ENCODE assay signal across 38 mouse cellular contexts in genomic region chr11:116547296-116548060, GRCm38 (mm10). TPM values are rescaled to one million over a fixed set of nuclear protein-coding genes. Genes with fewer than 3 reads are reported as not detected.
DNase-seq lines count a peak whose midpoint lies in the region; ATAC-seq and TF ChIP-seq lines count a peak whose summit lies in the region.
"Had no signal": no experiment of that assay in that cellular context is flagged by ENCODE, and none has a peak within 500 bp of the region (broad histone marks: within the 10 kb centered on the region; RNA-seq: fewer than 3 reads in every experiment).

No protein-coding gene starts in this region.

- H3K27me3 ChIP-seq in forebrain, embryonic 15.5 days = no peaks in the 10 kb centered on the region
- H3K27me3 ChIP-seq in forebrain, postnatal 0 days (ENCODE audit: insufficient read depth, low read length) = no peaks in the 10 kb centered on the region
- no peaks in the 10 kb centered on the region for H3K27me3 ChIP-seq in liver, embryonic 13.5 days
- no peaks in the 10 kb centered on the region for H3K27me3 ChIP-seq in liver, postnatal 0 days (ENCODE audit: insufficient read depth, low read length)
- H3K27me3 ChIP-seq: CH12.LX; embryonic facial prominence, embryonic 13.5 days; heart, embryonic 12.5 days; hindbrain, embryonic 13.5 days; midbrain, embryonic 15.5 days; neural tube, embryonic 15.5 days had no signal

- 0 out of 2 replicates have a peak overlapping the region, but pooled peaks have one; percentile 4 for H3K27ac ChIP-seq in forebrain, embryonic 15.5 days (replicated peaks)
- no peak overlapping the region for H3K27ac ChIP-seq in forebrain, postnatal 0 days (ENCODE audit: low read depth, low read length)
- peak overlapping the region; percentile 94; the same call in 1 of the 2 replicates for H3K27ac ChIP-seq in liver, embryonic 13.5 days
- no peak overlapping the region for H3K27ac ChIP-seq in liver, postnatal 0 days (ENCODE audit: low read depth)
- H3K27ac ChIP-seq: embryonic facial prominence, embryonic 13.5 days; forebrain, embryonic 10.5 days; heart, adult 2 months; hindbrain, embryonic 13.5 days; layer of hippocampus, adult 2 months; midbrain, embryonic 10.5 days; midbrain, embryonic 15.5 days; neural tube, embryonic 15.5 days had no signal

- TF ChIP-seq EP300 in liver, postnatal 0 days (IDR thresholded peaks at IDR 0.05; ENCODE audit: low read depth) = no peak

- no peak for TF ChIP-seq CTCF in forebrain, postnatal 0 days (IDR thresholded peaks at IDR 0.05; ENCODE audit: low read depth)
- TF ChIP-seq CTCF in liver, postnatal 0 days (IDR thresholded peaks at IDR 0.05; ENCODE audit: low read depth) = no peak

- H3K36me3 ChIP-seq in forebrain, embryonic 15.5 days = peaks cover 48% of the 10 kb centered on the region
- H3K36me3 ChIP-seq in forebrain, postnatal 0 days (ENCODE audit: insufficient read depth) = peaks cover 60% of the 10 kb centered on the region
- H3K36me3 ChIP-seq in liver, embryonic 13.5 days = peaks cover 65% of the 10 kb centered on the region
- peaks cover 65% of the 10 kb centered on the region for H3K36me3 ChIP-seq in liver, postnatal 0 days (replicated peaks; ENCODE audit: insufficient read depth, low read length)

- no peak overlapping the region for H3K9ac ChIP-seq in forebrain, embryonic 15.5 days (replicated peaks)
- H3K9ac ChIP-seq in forebrain, postnatal 0 days = no peak overlapping the region
- H3K9ac ChIP-seq in liver, embryonic 13.5 days = no peak overlapping the region
- H3K9ac ChIP-seq in liver, postnatal 0 days (replicated peaks) = no peak overlapping the region
- H3K9ac ChIP-seq: heart, embryonic 12.5 days; hindbrain, embryonic 13.5 days; lung, embryonic 14.5 days; midbrain, embryonic 15.5 days; neural tube, embryonic 15.5 days had no signal

- no peak for ATAC-seq in forebrain, embryonic 15.5 days (replicated peaks)
- no peak for ATAC-seq in forebrain, postnatal 0 days
- ATAC-seq in liver, embryonic 13.5 days (ENCODE audit: low read depth) = no peak
- ATAC-seq in liver, postnatal 0 days = no peak
- no peak for ATAC-seq in megakaryocyte progenitor cell, adult 5-6 weeks (replicated peaks; ENCODE audit: poor library complexity)
- ATAC-seq: forebrain, embryonic 16.5 days; inflammation-experienced regulatory T-cells, adult 6 months; midbrain, embryonic 15.5 days had no signal

- no peak overlapping the region for H3K4me2 ChIP-seq in forebrain, embryonic 15.5 days (replicated peaks)
- H3K4me2 ChIP-seq in forebrain, postnatal 0 days (ENCODE audit: low read depth) = no peak overlapping the region
- no peak overlapping the region for H3K4me2 ChIP-seq in liver, embryonic 13.5 days
- no peak overlapping the region for H3K4me2 ChIP-seq in liver, postnatal 0 days (ENCODE audit: low read depth, low read length)
- H3K4me2 ChIP-seq: embryonic facial prominence, embryonic 13.5 days; heart, embryonic 12.5 days; hindbrain, embryonic 13.5 days; lung, embryonic 14.5 days; midbrain, embryonic 15.5 days; neural tube, embryonic 15.5 days had no signal

- H3K4me1 ChIP-seq in forebrain, embryonic 15.5 days = no peaks in the 10 kb centered on the region
- no peaks in the 10 kb centered on the region for H3K4me1 ChIP-seq in forebrain, postnatal 0 days (ENCODE audit: insufficient read depth)
- peaks cover 71% of the 10 kb centered on the region for H3K4me1 ChIP-seq in liver, embryonic 13.5 days (replicated peaks)
- H3K4me1 ChIP-seq in liver, postnatal 0 days (ENCODE audit: insufficient read depth) = peaks cover 35% of the 10 kb centered on the region

- DNase-seq in cerebellum, adult 18-20 months = peak; percentile 46 to 54
- DNase-seq in cerebellum, adult 9-10 months = no peak
- DNase-seq in forebrain, postnatal 0 days = no peak
- DNase-seq in liver, embryonic 13.5 days = no peak
- no peak for DNase-seq in liver, postnatal 0 days
- DNase-seq: adrenal gland, adult 8-10 months; heart, adult 2 months; heart, postnatal 4 days; kidney, adult 11 months; kidney, postnatal 25 days; lung, embryonic 14.5 days; lung, postnatal 14 days; retina, postnatal 1 day; right cerebral cortex, postnatal 14 days; thymus, postnatal 14 days had no signal

- no peak overlapping the region for H3K4me3 ChIP-seq in forebrain, embryonic 15.5 days
- no peak overlapping the region for H3K4me3 ChIP-seq in forebrain, postnatal 0 days (ENCODE audit: low read depth, low read length)
- no peak overlapping the region for H3K4me3 ChIP-seq in liver, embryonic 13.5 days (replicated peaks)
- H3K4me3 ChIP-seq in liver, postnatal 0 days (ENCODE audit: low read depth, low read length) = no peak overlapping the region
- H3K4me3 ChIP-seq: embryonic facial prominence, embryonic 13.5 days; forebrain, embryonic 10.5 days; heart, adult 2 months; heart, embryonic 12.5 days; hindbrain, embryonic 13.5 days; layer of hippocampus, adult 2 months; midbrain, embryonic 10.5 days; midbrain, embryonic 15.5 days; neural tube, embryonic 15.5 days had no signal

- 80% methylated on average over 17 of the region's 17 CpGs for WGBS in forebrain, embryonic 15.5 days
- WGBS in forebrain, postnatal 0 days = 72% methylated on average over 17 of the region's 17 CpGs
- 87% methylated on average over 17 of the region's 17 CpGs for WGBS in liver, embryonic 13.5 days (ENCODE audit: insufficient replicate concordance)
- WGBS in liver, postnatal 0 days (ENCODE audit: insufficient replicate concordance) = 91% methylated on average over 17 of the region's 17 CpGs

- H3K9me3 ChIP-seq in forebrain, embryonic 15.5 days = no peaks in the 10 kb centered on the region
- H3K9me3 ChIP-seq in forebrain, postnatal 0 days (ENCODE audit: low read length) = no peaks in the 10 kb centered on the region
- no peaks in the 10 kb centered on the region for H3K9me3 ChIP-seq in liver, embryonic 13.5 days (replicated peaks)
- no peaks in the 10 kb centered on the region for H3K9me3 ChIP-seq in liver, postnatal 0 days (ENCODE audit: low read length)
- H3K9me3 ChIP-seq: embryonic facial prominence, embryonic 13.5 days; forebrain, embryonic 10.5 days; heart, embryonic 12.5 days; hindbrain, embryonic 13.5 days; midbrain, embryonic 10.5 days; midbrain, embryonic 15.5 days; neural tube, embryonic 15.5 days had no signal

RNA-seq across cellular contexts. Expression of gene Sphk1, which starts 16.8 kb away (rescaled TPM):
- polyA plus RNA-seq in forebrain, embryonic 15.5 days (2015; fragmentation: Nextera tagmentation; extraction: Ambion mirVana) = 2.2 and 2.4 TPM in 2 replicates
- total RNA-seq in forebrain, postnatal 0 days (2014; rRNA removed) = 12.7 and 13.8 TPM in 2 replicates
- 8.7 and 10.2 TPM in 2 replicates for polyA plus RNA-seq in forebrain, postnatal 0 days (2015; fragmentation: Nextera tagmentation; extraction: Ambion mirVana)
- 28.5 and 32.7 TPM in 2 replicates for polyA plus RNA-seq in liver, embryonic 13.5 days (2015; fragmentation: Nextera tagmentation; extraction: Ambion mirVana)
- 15.5 and 17.4 TPM in 2 replicates for polyA plus RNA-seq in liver, postnatal 0 days (2015; fragmentation: Nextera tagmentation; extraction: Ambion mirVana)
- 7.6 and 15.5 TPM in 2 replicates for total RNA-seq in megakaryocyte progenitor cell, adult 5-6 weeks (2015)
- total RNA-seq in megakaryocyte progenitor cell, adult 5-6 weeks (2017) = 6.7 and 26.1 TPM in 2 replicates
- polyA plus RNA-seq: inflammation-experienced regulatory T-cells, adult 6 months had no signal

RNA-seq across cellular contexts. Expression of gene Ube2o, which starts 33.8 kb away (rescaled TPM):
- polyA plus RNA-seq in forebrain, embryonic 15.5 days (2015; fragmentation: Nextera tagmentation; extraction: Ambion mirVana) = 22.4 and 27.3 TPM in 2 replicates
- 81.3 and 94.1 TPM in 2 replicates for total RNA-seq in forebrain, postnatal 0 days (2014; rRNA removed)
- 26.6 and 32.1 TPM in 2 replicates for polyA plus RNA-seq in forebrain, postnatal 0 days (2015; fragmentation: Nextera tagmentation; extraction: Ambion mirVana)
- polyA plus RNA-seq in liver, embryonic 13.5 days (2015; fragmentation: Nextera tagmentation; extraction: Ambion mirVana) = 17.5 and 22.1 TPM in 2 replicates
- 15.2 and 16.3 TPM in 2 replicates for polyA plus RNA-seq in liver, postnatal 0 days (2015; fragmentation: Nextera tagmentation; extraction: Ambion mirVana)
- total RNA-seq in megakaryocyte progenitor cell, adult 5-6 weeks (2015) = 5.0 TPM in 2 replicates
- total RNA-seq in megakaryocyte progenitor cell, adult 5-6 weeks (2017) = 6.1 and 6.4 TPM in 2 replicates

RNA-seq across cellular contexts. Expression of gene Aanat, which starts 38.8 kb away (rescaled TPM):
- polyA plus RNA-seq in forebrain, embryonic 15.5 days (2015; fragmentation: Nextera tagmentation; extraction: Ambion mirVana) = 0.15 TPM in 1 of 2 replicates, not detected in the other
- total RNA-seq in forebrain, postnatal 0 days (2014; rRNA removed) = 0.31 and 0.62 TPM in 2 replicates
- 0.88 and 0.89 TPM in 2 replicates for polyA plus RNA-seq in forebrain, postnatal 0 days (2015; fragmentation: Nextera tagmentation; extraction: Ambion mirVana)
- polyA plus RNA-seq in liver, embryonic 13.5 days (2015; fragmentation: Nextera tagmentation; extraction: Ambion mirVana) = not detected in 2 replicates
- polyA plus RNA-seq in liver, postnatal 0 days (2015; fragmentation: Nextera tagmentation; extraction: Ambion mirVana) = not detected in 2 replicates
- not detected in 2 replicates for total RNA-seq in megakaryocyte progenitor cell, adult 5-6 weeks (2015)
- total RNA-seq in megakaryocyte progenitor cell, adult 5-6 weeks (2017) = not detected in 2 replicates
- total RNA-seq: adrenal gland, adult 8-10 months; adrenal gland, postnatal 4 days; CH12.LX; common myeloid progenitor, adult 5-6 weeks; gastrocnemius, adult 8-10 months; gastrocnemius, postnatal 4 days; heart, adult 2 months; heart, postnatal 4 days; liver, adult 2 months had no signal
- polyA plus RNA-seq: C2C12; embryonic facial prominence, embryonic 13.5 days; forebrain, embryonic 10.5 days; forebrain, embryonic 16.5 days; heart, adult 2 months; heart, embryonic 12.5 days; heart, postnatal 0 days; inflammation-experienced regulatory T-cells, adult 6 months; kidney, embryonic 14.5 days; liver, adult 2 months; lung, embryonic 14.5 days; midbrain, embryonic 10.5 days; small intestine, adult 2 months; stomach, embryonic 14.5 days had no signal

RNA-seq across cellular contexts. Expression of gene Prpsap1, which starts 53.5 kb away (rescaled TPM):
- polyA plus RNA-seq in forebrain, embryonic 15.5 days (2015; fragmentation: Nextera tagmentation; extraction: Ambion mirVana) = 193 and 201 TPM in 2 replicates
- 92.2 and 96.0 TPM in 2 replicates for total RNA-seq in forebrain, postnatal 0 days (2014; rRNA removed)
- 143 and 158 TPM in 2 replicates for polyA plus RNA-seq in forebrain, postnatal 0 days (2015; fragmentation: Nextera tagmentation; extraction: Ambion mirVana)
- polyA plus RNA-seq in liver, embryonic 13.5 days (2015; fragmentation: Nextera tagmentation; extraction: Ambion mirVana) = 59.3 and 62.7 TPM in 2 replicates
- polyA plus RNA-seq in liver, postnatal 0 days (2015; fragmentation: Nextera tagmentation; extraction: Ambion mirVana) = 64.4 and 67.4 TPM in 2 replicates
- 46.9 and 49.3 TPM in 2 replicates for total RNA-seq in megakaryocyte progenitor cell, adult 5-6 weeks (2015)
- 27.9 and 33.0 TPM in 2 replicates for total RNA-seq in megakaryocyte progenitor cell, adult 5-6 weeks (2017)

Comparison
In these comparisons a context has a peak if more than half of its experiments do, and no peak if none do; other contexts are left out.
1. DNase-seq: peak in cerebellum, adult 18-20 months (2 of 2); none in cerebellum, adult 9-10 months (single experiment), forebrain, postnatal 0 days (single experiment), liver, embryonic 13.5 days (single experiment) and liver, postnatal 0 days (single experiment).
2. H3K27ac ChIP-seq: peak in forebrain, embryonic 15.5 days (single experiment) and liver, embryonic 13.5 days (single experiment); none in forebrain, postnatal 0 days (single experiment) and liver, postnatal 0 days (single experiment).